Mouse (Mus musculus) MEL (cell line): ENCODE results near the gene Elobl. TPM values are rescaled to one million over a fixed set of nuclear protein-coding genes. Genes with fewer than 3 reads are reported as not detected.

ENCODE experiments used
- DNase-seq: peaks from one replicate; pipeline ENCODE4 v3.0.0; 2011; ENCODE audit warnings: low read depth, low spot score
- H3K27ac ChIP-seq: 2 replicates; pipeline ENCODE4 v1.5.1; 2012; ENCODE audit warnings: low read depth, mild to moderate bottlenecking, control low read depth, low read length, moderate library complexity; ENCODE audit not compliant: control insufficient read depth
- H3K27me3 ChIP-seq, 2 experiments: fragments of 150-350 bp in 1 of 2; sonication (generic) in 1 of 2; 2 replicates each; pipeline ENCODE4 v1.6.1; 2012; ENCODE audit warnings: low read length in 2 of 2, mild to moderate bottlenecking in 2 of 2, improper control_type of control experiment in 1 of 2, moderate library complexity in 1 of 2; ENCODE audit not compliant: insufficient read depth in 2 of 2, control insufficient read depth in 1 of 2
- H3K36me3 ChIP-seq, 2 experiments: 2 replicates each; pipeline ENCODE4 v1.6.1; 2012 to 2014; ENCODE audit warnings: low read length in 2 of 2, improper control_type of control experiment in 1 of 2, inconsistent platforms in 1 of 2, mild to moderate bottlenecking in 1 of 2; ENCODE audit not compliant: insufficient read depth in 2 of 2, control insufficient read depth in 1 of 2
- H3K4me1 ChIP-seq, 2 experiments: fragments of 150-350 bp in 1 of 2; sonication (generic) in 1 of 2; 2 replicates each; pipeline ENCODE4 v1.6.1; 2012; ENCODE audit warnings: low read length in 2 of 2, improper control_type of control experiment in 1 of 2, mild to moderate bottlenecking in 1 of 2; ENCODE audit not compliant: insufficient read depth in 2 of 2, control insufficient read depth in 1 of 2
- H3K4me3 ChIP-seq, 2 experiments: fragments of 150-350 bp in 1 of 2; sonication (generic) in 1 of 2; 2 replicates each; pipeline ENCODE4 v1.5.1; 2012; ENCODE audit warnings: low read depth in 2 of 2, low read length in 2 of 2, mild to moderate bottlenecking in 2 of 2, moderate library complexity in 2 of 2, control low read depth in 1 of 2, improper control_type of control experiment in 1 of 2; ENCODE audit not compliant: control insufficient read depth in 1 of 2, insufficient read depth in 1 of 2
- H3K79me2 ChIP-seq: 2 replicates; pipeline ENCODE4 v1.6.1; 2012; ENCODE audit warnings: mild to moderate bottlenecking, low read length, moderate library complexity; ENCODE audit not compliant: control insufficient read depth, poor library complexity, insufficient read depth
- H3K9ac ChIP-seq: 2 replicates; pipeline ENCODE4 v1.6.1; 2012; ENCODE audit warnings: low read depth, mild to moderate bottlenecking, control low read depth, low read length, moderate library complexity; ENCODE audit not compliant: control insufficient read depth, poor library complexity, severe bottlenecking
- H3K9me3 ChIP-seq: fragments of 150-350 bp; sonication (generic); replicated peaks from 2 replicates; pipeline ENCODE4 v1.6.1; 2012; ENCODE audit warnings: mild to moderate bottlenecking, low read length, improper control_type of control experiment, moderate library complexity; ENCODE audit not compliant: insufficient read depth
- CHD2 ChIP-seq: IDR thresholded peaks from 2 replicates; pipeline ENCODE4 v1.6.1; 2011; ENCODE audit warnings: low read length, improper control_type of control experiment
- E2F4 ChIP-seq: IDR thresholded peaks from 2 replicates; pipeline ENCODE4 v1.6.1; 2011; ENCODE audit warnings: low read depth, low read length, improper control_type of control experiment, borderline replicate concordance
- ELF1 ChIP-seq: IDR thresholded peaks from 2 replicates; pipeline ENCODE4 v1.6.1; 2014; ENCODE audit warnings: low read depth, mild to moderate bottlenecking, inconsistent platforms, low read length, improper control_type of control experiment, moderate library complexity
- EP300 ChIP-seq, 2 experiments: IDR thresholded peaks; 2 replicates each; pipeline ENCODE4 v1.6.1; 2011; ENCODE audit warnings: improper control_type of control experiment in 2 of 2, low read length in 2 of 2, low read depth in 1 of 2, mild to moderate bottlenecking in 1 of 2
- ETS1 ChIP-seq: IDR thresholded peaks from 2 replicates; pipeline ENCODE4 v1.6.1; 2012; ENCODE audit warnings: low read depth, mild to moderate bottlenecking, inconsistent platforms, low read length, improper control_type of control experiment, moderate library complexity
- GATA1 ChIP-seq: IDR thresholded peaks from 2 replicates; pipeline ENCODE4 v1.6.1; 2011; ENCODE audit warnings: low read depth, low read length, improper control_type of control experiment
- JUND ChIP-seq: IDR thresholded peaks from 2 replicates; pipeline ENCODE4 v1.6.1; 2011; ENCODE audit warnings: low read depth, mild to moderate bottlenecking, improper control_type of control experiment, low read length
- KAT2A ChIP-seq: conservative IDR thresholded peaks from 2 replicates; pipeline ENCODE4 v1.6.1; 2012; ENCODE audit warnings: low read depth, low read length, improper control_type of control experiment, inconsistent platforms
- MAFK ChIP-seq: IDR thresholded peaks from 2 replicates; pipeline ENCODE4 v1.6.1; 2011; ENCODE audit warnings: low read depth, mild to moderate bottlenecking, low read length, improper control_type of control experiment, borderline replicate concordance
- MAX ChIP-seq: IDR thresholded peaks from 2 replicates; pipeline ENCODE4 v1.6.1; 2011; ENCODE audit warnings: low read length, improper control_type of control experiment
- MAZ ChIP-seq: IDR thresholded peaks from 2 replicates; pipeline ENCODE4 v1.6.1; 2012; ENCODE audit warnings: low read depth, mild to moderate bottlenecking, inconsistent platforms, low read length, improper control_type of control experiment
- MXI1 ChIP-seq: IDR thresholded peaks from 2 replicates; pipeline ENCODE4 v1.6.1; 2011; ENCODE audit warnings: mild to moderate bottlenecking, low read depth, low read length, improper control_type of control experiment
- MYC ChIP-seq: IDR thresholded peaks from 2 replicates; pipeline ENCODE4 v1.6.1; 2011; ENCODE audit warnings: low read depth, mild to moderate bottlenecking, low read length, improper control_type of control experiment, moderate library complexity
- NRF1 ChIP-seq: IDR thresholded peaks from 2 replicates; pipeline ENCODE4 v1.6.1; 2014; ENCODE audit warnings: low read depth, mild to moderate bottlenecking, inconsistent platforms, low read length, improper control_type of control experiment, moderate library complexity; ENCODE audit not compliant: poor library complexity, insufficient read depth, severe bottlenecking
- POLR2AphosphoS2 ChIP-seq: IDR thresholded peaks from 2 replicates; pipeline ENCODE4 v1.6.1; 2011; ENCODE audit warnings: low read length, improper control_type of control experiment
- POLR2AphosphoS5 ChIP-seq: IDR thresholded peaks from 2 replicates; pipeline ENCODE4 v1.6.1; 2012; ENCODE audit warnings: low read depth, borderline replicate concordance, mild to moderate bottlenecking, inconsistent platforms, low read length, moderate library complexity, mixed read lengths
- RAD21 ChIP-seq: IDR thresholded peaks from 2 replicates; pipeline ENCODE4 v1.6.1; 2011; ENCODE audit warnings: mild to moderate bottlenecking, low read depth, low read length, improper control_type of control experiment
- RCOR1 ChIP-seq: IDR thresholded peaks from 2 replicates; pipeline ENCODE4 v1.6.1; 2012; ENCODE audit warnings: low read depth, mild to moderate bottlenecking, inconsistent platforms, low read length, improper control_type of control experiment
- SIN3A ChIP-seq: IDR thresholded peaks from 2 replicates; pipeline ENCODE4 v1.6.1; 2012; ENCODE audit warnings: low read length, improper control_type of control experiment, inconsistent platforms
- TAL1 ChIP-seq: IDR thresholded peaks from 2 replicates; pipeline ENCODE4 v1.6.1; 2012; ENCODE audit warnings: mild to moderate bottlenecking, inconsistent platforms, low read length, moderate library complexity, mixed read lengths
- TBP ChIP-seq: IDR thresholded peaks from 2 replicates; pipeline ENCODE4 v1.8.0; 2011; ENCODE audit warnings: low read depth, low read length, improper control_type of control experiment
- UBTF ChIP-seq: IDR thresholded peaks from 2 replicates; pipeline ENCODE4 v1.6.1; 2012; ENCODE audit warnings: low read depth, mild to moderate bottlenecking, inconsistent platforms, low read length, improper control_type of control experiment, moderate library complexity, borderline replicate concordance; ENCODE audit not compliant: insufficient read depth
- USF1 ChIP-seq: IDR thresholded peaks from 2 replicates; pipeline ENCODE4 v1.6.1; 2014; ENCODE audit warnings: low read depth, mild to moderate bottlenecking, inconsistent platforms, low read length, improper control_type of control experiment, moderate library complexity
- ZC3H11A ChIP-seq: IDR thresholded peaks from 2 replicates; pipeline ENCODE4 v1.6.1; 2012; ENCODE audit warnings: low read depth, mild to moderate bottlenecking, inconsistent platforms, low read length, improper control_type of control experiment
- ZKSCAN1 ChIP-seq: IDR thresholded peaks from 2 replicates; pipeline ENCODE4 v1.6.1; 2012; ENCODE audit warnings: low read depth, mild to moderate bottlenecking, inconsistent platforms, low read length, improper control_type of control experiment, moderate library complexity
- ZMIZ1 ChIP-seq: IDR thresholded peaks from 2 replicates; pipeline ENCODE4 v1.6.1; 2012; ENCODE audit warnings: low read depth, mild to moderate bottlenecking, inconsistent platforms, low read length, improper control_type of control experiment, moderate library complexity
- ZNF384 ChIP-seq: IDR thresholded peaks from 2 replicates; pipeline ENCODE4 v1.6.1; 2012; ENCODE audit warnings: low read depth, mild to moderate bottlenecking, inconsistent platforms, low read length, improper control_type of control experiment
- polyA plus RNA-seq, 2 experiments: library from polyadenylated mRNA; stranded (reverse) in 1 of 2; unstranded in 1 of 2; fragments of >175 nt in 1 of 2; fragments of >200 nt in 1 of 2; gene quantifications; 2 replicates each; pipeline versions ENCODE4 v1.2.1 to v1.2.4; 2012; ENCODE audit warnings: low replicate concordance in 2 of 2, low read depth in 1 of 2; ENCODE audit not compliant: insufficient read length in 2 of 2, insufficient read depth in 1 of 2, missing spikeins in 1 of 2
- total RNA-seq: library from RNA; depleted of rRNA; stranded (reverse); fragments of 300-350 nt; gene quantifications from 2 replicates; pipeline ENCODE4 v1.2.3, GENCODE M21; 2012

Gene Elobl
- total and polyA plus RNA-seq, 3 experiments = 0.58 to 0.72 TPM; not detected in 1

DNA sequence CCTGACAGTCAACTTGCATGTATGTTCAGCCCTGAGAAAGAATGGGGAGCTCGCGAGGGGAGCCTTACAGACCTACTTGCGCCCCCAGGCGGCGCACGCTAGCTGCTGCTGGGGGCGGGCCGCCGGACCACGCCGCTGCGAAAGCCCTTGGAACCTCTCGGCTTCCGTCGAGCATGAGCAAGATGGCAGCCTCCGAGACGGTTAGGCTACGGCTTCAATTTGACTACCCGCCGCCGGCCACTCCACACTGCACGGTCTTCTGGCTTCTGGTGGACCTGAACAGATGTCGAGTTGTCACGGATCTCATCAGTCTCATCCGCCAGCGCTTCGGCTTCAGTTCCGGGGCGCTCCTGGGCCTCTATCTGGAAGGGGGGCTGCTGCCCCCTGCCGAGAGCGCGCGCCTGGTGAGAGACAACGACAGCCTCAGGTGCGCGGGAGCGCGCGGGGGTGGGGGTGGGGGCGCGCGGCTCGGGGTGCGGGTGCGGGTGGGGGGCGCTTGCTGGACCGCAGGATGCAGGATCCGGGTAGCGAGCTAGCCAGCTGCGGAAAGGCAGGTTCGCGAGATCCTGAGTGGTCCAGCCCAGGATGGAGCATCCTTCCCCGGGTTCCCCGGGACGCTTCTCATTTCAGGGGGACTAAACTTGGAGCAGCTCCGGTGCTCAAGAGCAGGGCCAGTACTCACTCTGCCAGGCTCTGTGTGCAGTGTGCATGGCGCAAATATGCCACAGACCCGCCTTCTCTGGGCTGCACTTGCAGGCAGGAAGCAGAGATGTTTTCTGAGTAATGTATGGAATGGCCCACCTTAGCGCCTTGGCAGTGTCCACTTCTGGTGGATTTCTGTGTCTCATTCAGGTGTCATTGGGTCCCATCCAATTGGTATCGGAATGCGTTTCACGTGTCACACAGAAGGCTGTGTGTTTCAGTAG is 7.3 kb upstream of the Elobl start (continued):
- TF ChIP-seq ZC3H11A (peak; percentile 41), GATA1 (no peak), TBP (peak; percentile 88), POLR2AphosphoS5 (no peak), ZNF384 (0 out of 2 replicates have a peak, but pooled peaks have one; percentile 64), RCOR1 (peak; percentile 55; the same call in 1 of the 2 replicates), CHD2 (peak; percentile 55; the same call in 1 of the 2 replicates), MAZ (peak; percentile 99), RAD21 (peak; percentile 57), ELF1 (peak; percentile 69), ZMIZ1 (peak; percentile 87), E2F4 (peak; percentile 41; the same call in 1 of the 2 replicates), MYC (peak; percentile 95), MXI1 (peak; percentile 95), USF1 (peak; percentile 51), NRF1 (peak; percentile 60), ZKSCAN1 (no peak), MAFK (0 out of 2 replicates have a peak, but pooled peaks have one; percentile 22), MAX (peak; percentile 95), POLR2AphosphoS2 (peak; percentile 94), UBTF (no peak)

- H3K27me3 ChIP-seq = no peaks in the 10 kb centered on the region; a peak in 1 of 4 replicates
- peaks cover 0 to 4% of the 10 kb centered on the region in 2 experiments; a peak in 2 of 4 replicates for H3K4me1 ChIP-seq
- H3K27ac ChIP-seq = no peak within 1 kb of the TSS
- H3K36me3 ChIP-seq = no peaks in the 10 kb centered on the region; a peak in 1 of 4 replicates
- H3K79me2 ChIP-seq = peaks cover 13% of the 10 kb centered on the region
- TF ChIP-seq MAFK (no peak), MXI1 (no peak), TAL1 (no peak), ZMIZ1 (no peak), EP300 (IDR thresholded peaks at IDR 0.05; ENCODE audit: low read depth in 1 of 2, low read length in 2 of 2) (no peak), SIN3A (no peak), JUND (no peak), KAT2A (no peak), MAZ (no peak), MYC (no peak), GATA1 (no peak), ETS1 (no peak), POLR2AphosphoS2 (no peak), RCOR1 (no peak), RAD21 (no peak), TBP (no peak), NRF1 (no peak)
- H3K4me3 ChIP-seq = no peak within 1 kb of the TSS
- H3K9me3 ChIP-seq = no peaks in the 10 kb centered on the region
- H3K9ac ChIP-seq = no peak within 1 kb of the TSS
- no peak for DNase-seq
Observed at GRCm38 (mm10) chr11:88970202-88970732, 3.5 kb upstream of the Elobl start, which contains the start of gene Coil. Gene Coil (plus strand): TSS chr11:88970252.
